Mouse (Mus musculus): ENCODE measurements around the gene Pigk.

The Pigk gene

GRCm38 (mm10) chr3:152897196-152897595 lies 183.3 kb downstream of the Pigk start:
- Histone ChIP-seq H3K36me3 (ENCODE audit: insufficient read depth, low read length) (no peaks in the 10 kb centered on the region), H3K9me3 (ENCODE audit: low read length) (no peaks in the 10 kb centered on the region), H3K4me3 (replicated peaks; ENCODE audit: low read length) (no peak overlapping the region), H3K4me1 (replicated peaks; ENCODE audit: low read depth, low read length) (0 out of 2 replicates have a peak, but pooled peaks cover 4% of the 10 kb centered on the region), H3K27me3 (ENCODE audit: insufficient read depth, low read length) (no peaks in the 10 kb centered on the region)
- TF ChIP-seq CTCF (conservative IDR thresholded peaks at IDR 0.05; ENCODE audit: low read length) (no peak), POU5F1 (IDR thresholded peaks at IDR 0.05; ENCODE audit: borderline replicate concordance, low read length) (no peak), NANOG (IDR thresholded peaks at IDR 0.05; ENCODE audit: borderline replicate concordance, low read length) (no peak)

- H3K36me3 ChIP-seq (ENCODE audit: insufficient read depth, low read length) = no peaks in the 10 kb centered on the region
- 0 out of 2 replicates have a peak, but pooled peaks cover 4% of the 10 kb centered on the region for H3K4me1 ChIP-seq (replicated peaks; ENCODE audit: low read depth, low read length)
- H3K9me3 ChIP-seq (ENCODE audit: low read length) = no peaks in the 10 kb centered on the region
- TF ChIP-seq NANOG (IDR thresholded peaks at IDR 0.05; ENCODE audit: borderline replicate concordance, low read length) (no peak), CTCF (conservative IDR thresholded peaks at IDR 0.05; ENCODE audit: low read length) (no peak), POU5F1 (IDR thresholded peaks at IDR 0.05; ENCODE audit: borderline replicate concordance, low read length) (no peak)
- H3K4me3 ChIP-seq (replicated peaks; ENCODE audit: low read length) = no peak overlapping the region
- H3K27me3 ChIP-seq (ENCODE audit: insufficient read depth, low read length) = no peaks in the 10 kb centered on the region
These were observed 185.0 kb downstream of the Pigk start for GRCm38 (mm10) chr3:152898906-152899305.

- TF ChIP-seq NANOG (IDR thresholded peaks at IDR 0.05; ENCODE audit: borderline replicate concordance, low read length) (no peak), POU5F1 (IDR thresholded peaks at IDR 0.05; ENCODE audit: borderline replicate concordance, low read length) (no peak), CTCF (conservative IDR thresholded peaks at IDR 0.05; ENCODE audit: low read length) (no peak)
- H3K36me3 ChIP-seq (ENCODE audit: insufficient read depth, low read length) = no peaks in the 10 kb centered on the region
- no peak overlapping the region for H3K4me3 ChIP-seq (replicated peaks; ENCODE audit: low read length)
- no peaks in the 10 kb centered on the region for H3K27me3 ChIP-seq (ENCODE audit: insufficient read depth, low read length)
- no peaks in the 10 kb centered on the region for H3K9me3 ChIP-seq (ENCODE audit: low read length)
- no peaks in the 10 kb centered on the region for H3K4me1 ChIP-seq (replicated peaks; ENCODE audit: low read depth, low read length)
These were observed 191.1 kb downstream of the Pigk start for GRCm38 (mm10) chr3:152905026-152905425.

GRCm38 (mm10) chr3:152905800-152906199 lies 191.9 kb downstream of the Pigk start:
- no peaks in the 10 kb centered on the region for H3K36me3 ChIP-seq (ENCODE audit: insufficient read depth, low read length)
- TF ChIP-seq POU5F1 (IDR thresholded peaks at IDR 0.05; ENCODE audit: borderline replicate concordance, low read length) = no peak
- no peak for TF ChIP-seq NANOG (IDR thresholded peaks at IDR 0.05; ENCODE audit: borderline replicate concordance, low read length)
- no peak for TF ChIP-seq CTCF (conservative IDR thresholded peaks at IDR 0.05; ENCODE audit: low read length)
- no peak overlapping the region for H3K4me3 ChIP-seq (replicated peaks; ENCODE audit: low read length)
- H3K4me1 ChIP-seq (replicated peaks; ENCODE audit: low read depth, low read length) = no peaks in the 10 kb centered on the region
- no peaks in the 10 kb centered on the region for H3K27me3 ChIP-seq (ENCODE audit: insufficient read depth, low read length)
- H3K9me3 ChIP-seq (ENCODE audit: low read length) = no peaks in the 10 kb centered on the region

- Histone ChIP-seq H3K4me3 (replicated peaks; ENCODE audit: low read length) (no peak overlapping the region), H3K36me3 (ENCODE audit: insufficient read depth, low read length) (no peaks in the 10 kb centered on the region), H3K27me3 (ENCODE audit: insufficient read depth, low read length) (no peaks in the 10 kb centered on the region; the same call in 1 of the 2 replicates), H3K9me3 (ENCODE audit: low read length) (no peaks in the 10 kb centered on the region), H3K4me1 (replicated peaks; ENCODE audit: low read depth, low read length) (no peaks in the 10 kb centered on the region)
- TF ChIP-seq CTCF (conservative IDR thresholded peaks at IDR 0.05; ENCODE audit: low read length) (no peak), POU5F1 (IDR thresholded peaks at IDR 0.05; ENCODE audit: borderline replicate concordance, low read length) (no peak), NANOG (IDR thresholded peaks at IDR 0.05; ENCODE audit: borderline replicate concordance, low read length) (no peak)
These were observed 193.2 kb downstream of the Pigk start for GRCm38 (mm10) chr3:152907087-152907486.

- no peaks in the 10 kb centered on the region for H3K36me3 ChIP-seq (ENCODE audit: insufficient read depth, low read length)
- H3K4me1 ChIP-seq (replicated peaks; ENCODE audit: low read depth, low read length) = no peaks in the 10 kb centered on the region
- no peaks in the 10 kb centered on the region for H3K9me3 ChIP-seq (ENCODE audit: low read length)
- no peak overlapping the region for H3K4me3 ChIP-seq (replicated peaks; ENCODE audit: low read length)
- H3K27me3 ChIP-seq (ENCODE audit: insufficient read depth, low read length) = no peaks in the 10 kb centered on the region; the same call in 1 of the 2 replicates
- TF ChIP-seq CTCF (conservative IDR thresholded peaks at IDR 0.05; ENCODE audit: low read length) = no peak
- TF ChIP-seq NANOG (IDR thresholded peaks at IDR 0.05; ENCODE audit: borderline replicate concordance, low read length) = no peak
- TF ChIP-seq POU5F1 (IDR thresholded peaks at IDR 0.05; ENCODE audit: borderline replicate concordance, low read length) = no peak
These were observed 193.8 kb downstream of the Pigk start for GRCm38 (mm10) chr3:152907683-152908082.

GRCm38 (mm10) chr3:152911578-152911977 lies 197.7 kb downstream of the Pigk start:
- TF ChIP-seq CTCF (conservative IDR thresholded peaks at IDR 0.05; ENCODE audit: low read length) (no peak), NANOG (IDR thresholded peaks at IDR 0.05; ENCODE audit: borderline replicate concordance, low read length) (no peak), POU5F1 (IDR thresholded peaks at IDR 0.05; ENCODE audit: borderline replicate concordance, low read length) (no peak)
- Histone ChIP-seq H3K4me1 (replicated peaks; ENCODE audit: low read depth, low read length) (no peaks in the 10 kb centered on the region), H3K27me3 (ENCODE audit: insufficient read depth, low read length) (no peaks in the 10 kb centered on the region; the same call in 1 of the 2 replicates), H3K36me3 (ENCODE audit: insufficient read depth, low read length) (no peaks in the 10 kb centered on the region), H3K9me3 (ENCODE audit: low read length) (0 out of 2 replicates have a peak, but pooled peaks cover 4% of the 10 kb centered on the region), H3K4me3 (replicated peaks; ENCODE audit: low read length) (no peak overlapping the region)

- Histone ChIP-seq H3K4me1 (replicated peaks; ENCODE audit: low read depth, low read length) (no peaks in the 10 kb centered on the region), H3K36me3 (ENCODE audit: insufficient read depth, low read length) (no peaks in the 10 kb centered on the region), H3K4me3 (replicated peaks; ENCODE audit: low read length) (no peak overlapping the region), H3K9me3 (ENCODE audit: low read length) (0 out of 2 replicates have a peak, but pooled peaks cover 4% of the 10 kb centered on the region), H3K27me3 (ENCODE audit: insufficient read depth, low read length) (no peaks in the 10 kb centered on the region; the same call in 1 of the 2 replicates)
- TF ChIP-seq CTCF (conservative IDR thresholded peaks at IDR 0.05; ENCODE audit: low read length) (no peak), POU5F1 (IDR thresholded peaks at IDR 0.05; ENCODE audit: borderline replicate concordance, low read length) (no peak), NANOG (IDR thresholded peaks at IDR 0.05; ENCODE audit: borderline replicate concordance, low read length) (no peak)
These were observed 198.6 kb downstream of the Pigk start for GRCm38 (mm10) chr3:152912216-152913101.
